Mouse (Mus musculus): ENCODE data around the gene Snn. TPM values are rescaled to one million over a fixed set of nuclear protein-coding genes. Genes with fewer than 3 reads are reported as not detected.

Snn gene
- total and polyA plus RNA-seq, 3 experiments, result 0.73 to 2.4 TPM; not detected in 1

DNA sequence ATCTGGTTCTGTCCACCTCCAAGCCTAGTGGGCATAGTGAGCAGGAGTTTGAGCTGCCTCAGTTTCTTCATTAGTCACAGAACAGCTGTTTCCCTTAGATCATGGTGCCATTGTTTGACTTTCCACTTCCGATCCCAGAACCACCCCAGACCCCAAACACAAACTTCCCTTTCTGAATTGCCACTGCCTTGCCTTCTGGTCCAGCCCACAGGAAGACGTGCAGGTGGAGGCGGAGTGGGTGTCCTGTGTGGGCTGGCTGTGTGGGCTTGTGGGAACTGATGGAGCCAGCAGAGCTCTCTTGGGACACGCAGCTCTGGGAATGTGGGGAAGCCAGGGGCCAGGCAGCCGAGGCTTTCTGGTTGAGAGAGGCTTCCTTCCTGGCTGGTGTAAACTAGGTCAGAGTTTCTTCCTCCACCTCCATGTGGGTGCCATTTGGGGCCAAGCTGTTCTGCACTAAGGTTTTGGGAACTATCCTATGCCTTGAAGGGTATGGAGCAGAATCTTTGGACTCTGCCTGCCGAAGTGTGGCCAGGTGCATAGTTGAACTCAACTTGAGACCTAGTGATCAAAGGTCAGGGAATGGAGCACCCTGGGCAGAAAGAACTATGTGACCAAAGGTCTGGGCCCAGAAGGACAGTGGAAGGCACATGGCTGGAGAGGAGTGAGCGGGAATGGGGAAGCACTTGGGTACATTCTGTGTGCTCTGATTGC lies 9.1 kb downstream of the Snn start:
- Histone ChIP-seq H3K4me1 (ENCODE audit: control insufficient read depth in 1 of 2, insufficient read depth in 2 of 2, low read length in 2 of 2) (peaks cover 0 to 10% of the 10 kb centered on the region in 2 experiments; a peak in 1 of 4 replicates), H3K79me2 (ENCODE audit: control insufficient read depth, insufficient read depth, low read length, poor library complexity) (no peaks in the 10 kb centered on the region), H3K9ac (ENCODE audit: control insufficient read depth, low read depth, low read length, poor library complexity, severe bottlenecking) (no peak overlapping the region), H3K36me3 (ENCODE audit: control insufficient read depth in 1 of 2, insufficient read depth in 2 of 2, low read length in 2 of 2) (peaks cover 2 to 5% of the 10 kb centered on the region in 2 experiments; a peak in 2 of 4 replicates), H3K27me3 (ENCODE audit: control insufficient read depth in 1 of 2, insufficient read depth in 2 of 2, low read length in 2 of 2) (no peaks in the 10 kb centered on the region), H3K9me3 (replicated peaks; ENCODE audit: insufficient read depth, low read length) (no peaks in the 10 kb centered on the region), H3K27ac (ENCODE audit: control insufficient read depth, low read depth, low read length) (no peak overlapping the region), H3K4me3 (ENCODE audit: control insufficient read depth in 1 of 2, insufficient read depth in 1 of 2, low read depth in 2 of 2, low read length in 2 of 2) (no peak overlapping the region)
- no peak for DNase-seq (ENCODE audit: low read depth, low spot score)
- TF ChIP-seq EP300 (IDR thresholded peaks at IDR 0.05; ENCODE audit: low read depth in 1 of 2, low read length in 2 of 2) (no peak), TCF12 (IDR thresholded peaks at IDR 0.05; ENCODE audit: low read depth, low read length) (no peak), RCOR1 (IDR thresholded peaks at IDR 0.05; ENCODE audit: low read depth, low read length) (no peak), HCFC1 (IDR thresholded peaks at IDR 0.05; ENCODE audit: low read depth, low read length) (no peak), USF2 (IDR thresholded peaks at IDR 0.05; ENCODE audit: borderline replicate concordance in 1 of 2, insufficient read depth in 1 of 2, low read depth in 1 of 2, low read length in 2 of 2) (no peak), UBTF (IDR thresholded peaks at IDR 0.05; ENCODE audit: borderline replicate concordance, insufficient read depth, low read depth, low read length) (no peak), MAX (IDR thresholded peaks at IDR 0.05; ENCODE audit: low read length) (no peak), TAL1 (IDR thresholded peaks at IDR 0.05; ENCODE audit: low read length) (no peak), ZC3H11A (IDR thresholded peaks at IDR 0.05; ENCODE audit: low read depth, low read length) (no peak)

DNA sequence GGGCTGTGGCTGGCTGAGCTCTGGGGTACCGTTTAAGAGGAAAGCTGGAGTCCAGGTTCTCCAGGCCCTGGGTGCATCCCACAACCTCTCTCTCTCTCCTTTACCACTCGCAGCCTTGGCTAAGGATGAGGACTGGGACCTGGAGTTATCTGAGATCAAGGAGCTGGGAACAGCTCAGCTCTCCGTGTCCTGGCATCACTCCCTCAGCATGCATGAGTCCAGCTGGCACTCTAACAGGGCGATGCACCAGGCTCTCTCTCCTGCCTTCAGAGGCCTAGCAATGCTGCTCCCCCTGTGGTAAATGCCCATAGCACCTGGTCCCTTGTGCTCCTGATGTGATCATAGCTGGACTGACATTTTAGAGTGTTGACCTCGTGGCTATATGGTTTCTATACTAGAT lies 10.4 kb downstream of the Snn start:
- Histone ChIP-seq H3K4me3 (ENCODE audit: control insufficient read depth in 1 of 2, insufficient read depth in 1 of 2, low read depth in 2 of 2, low read length in 2 of 2) (no peak overlapping the region), H3K9ac (ENCODE audit: control insufficient read depth, low read depth, low read length, poor library complexity, severe bottlenecking) (no peak overlapping the region), H3K79me2 (ENCODE audit: control insufficient read depth, insufficient read depth, low read length, poor library complexity) (no peaks in the 10 kb centered on the region), H3K4me1 (ENCODE audit: control insufficient read depth in 1 of 2, insufficient read depth in 2 of 2, low read length in 2 of 2) (peaks cover 0 to 3% of the 10 kb centered on the region in 2 experiments; a peak in 1 of 4 replicates), H3K36me3 (ENCODE audit: control insufficient read depth in 1 of 2, insufficient read depth in 2 of 2, low read length in 2 of 2) (peaks cover 0 to 2% of the 10 kb centered on the region in 2 experiments; a peak in 2 of 4 replicates), H3K27ac (ENCODE audit: control insufficient read depth, low read depth, low read length) (no peak overlapping the region), H3K27me3 (ENCODE audit: control insufficient read depth in 1 of 2, insufficient read depth in 2 of 2, low read length in 2 of 2) (no peaks in the 10 kb centered on the region), H3K9me3 (replicated peaks; ENCODE audit: insufficient read depth, low read length) (no peaks in the 10 kb centered on the region)
- DNase-seq (ENCODE audit: low read depth, low spot score), result no peak
- TF ChIP-seq CHD1 (IDR thresholded peaks at IDR 0.05; ENCODE audit: low read depth, low read length), result no peak
- TF ChIP-seq MXI1 (IDR thresholded peaks at IDR 0.05; ENCODE audit: low read depth, low read length), result no peak
- no peak for TF ChIP-seq ELF1 (IDR thresholded peaks at IDR 0.05; ENCODE audit: low read depth, low read length)
- no peak for TF ChIP-seq NELFE (IDR thresholded peaks at IDR 0.05; ENCODE audit: low read depth, low read length)
- TF ChIP-seq POLR2A (IDR thresholded peaks at IDR 0.05; ENCODE audit: control insufficient read depth in 1 of 2, insufficient read depth in 1 of 2, low read depth in 1 of 2, low read length in 2 of 2, poor library complexity in 1 of 2), result no peak
- TF ChIP-seq TBP (IDR thresholded peaks at IDR 0.05; ENCODE audit: low read depth, low read length), result no peak
- no peak for TF ChIP-seq MAZ (IDR thresholded peaks at IDR 0.05; ENCODE audit: low read depth, low read length)
- TF ChIP-seq HCFC1 (IDR thresholded peaks at IDR 0.05; ENCODE audit: low read depth, low read length), result no peak
- TF ChIP-seq CTCF (IDR thresholded peaks at IDR 0.05 in 2 of 3, conservative IDR thresholded peaks at IDR 0.05 in 1 of 3; ENCODE audit: control insufficient read depth in 1 of 3, insufficient read depth in 1 of 3, low read depth in 2 of 3, low read length in 3 of 3, poor library complexity in 1 of 3, severe bottlenecking in 1 of 3), result no peak
- TF ChIP-seq UBTF (IDR thresholded peaks at IDR 0.05; ENCODE audit: borderline replicate concordance, insufficient read depth, low read depth, low read length), result no peak
- no peak for TF ChIP-seq ZNF384 (IDR thresholded peaks at IDR 0.05; ENCODE audit: low read depth, low read length)
- no peak for TF ChIP-seq USF2 (IDR thresholded peaks at IDR 0.05; ENCODE audit: borderline replicate concordance in 1 of 2, insufficient read depth in 1 of 2, low read depth in 1 of 2, low read length in 2 of 2)
- TF ChIP-seq POLR2AphosphoS5 (IDR thresholded peaks at IDR 0.05; ENCODE audit: borderline replicate concordance, low read depth, low read length), result no peak
- TF ChIP-seq MAX (IDR thresholded peaks at IDR 0.05; ENCODE audit: low read length), result no peak
- TF ChIP-seq GABPA (IDR thresholded peaks at IDR 0.05; ENCODE audit: low read depth, low read length), result no peak
- TF ChIP-seq SMC3 (IDR thresholded peaks at IDR 0.05; ENCODE audit: low read depth, low read length), result no peak
- no peak for TF ChIP-seq MYC (IDR thresholded peaks at IDR 0.05; ENCODE audit: low read depth, low read length)
